Mouse (Mus musculus) thymus, postnatal 10 days (tissue): ENCODE data around the gene Syn3.

Source experiments
- DNase-seq, 2 experiments: peaks; one replicate each; pipeline ENCODE4 v3.0.0; 2021; ENCODE audit warnings: low spot score in 2 of 2

Gene Syn3

GRCm38 (mm10) chr10:86100281-86100851 is 398.3 kb downstream of the Syn3 start:
- DNase-seq: no peak

- DNase-seq: no peak
Measured at GRCm38 (mm10) chr10:86098363-86098762, 400.3 kb downstream of the Syn3 start.

- no peak for DNase-seq
Measured at GRCm38 (mm10) chr10:86093109-86094035, 405.3 kb downstream of the Syn3 start.

GRCm38 (mm10) chr10:86091919-86092318 is 406.8 kb downstream of the Syn3 start:
- peak in 1 of 2 experiments; percentile 46 for DNase-seq

- no peak for DNase-seq
Measured at GRCm38 (mm10) chr10:86079921-86080320, 418.8 kb downstream of the Syn3 start.

- no peak for DNase-seq
Measured at GRCm38 (mm10) chr10:86078761-86079160, 419.9 kb downstream of the Syn3 start.

GRCm38 (mm10) chr10:86077272-86077671 is 421.4 kb downstream of the Syn3 start:
- DNase-seq: no peak

GRCm38 (mm10) chr10:86074971-86075711 is 423.6 kb downstream of the Syn3 start:
- DNase-seq: no peak

- DNase-seq: no peak
Measured at GRCm38 (mm10) chr10:86074134-86074533, 424.6 kb downstream of the Syn3 start.

GRCm38 (mm10) chr10:86070751-86071150 is 427.9 kb downstream of the Syn3 start:
- DNase-seq: no peak

- no peak for DNase-seq
Measured at GRCm38 (mm10) chr10:86069341-86069740, 429.4 kb downstream of the Syn3 start.

GRCm38 (mm10) chr10:86067911-86068310 is 430.8 kb downstream of the Syn3 start:
- DNase-seq: no peak

- DNase-seq: no peak
Measured at GRCm38 (mm10) chr10:86066651-86067050, 432.0 kb downstream of the Syn3 start.

- DNase-seq: no peak
Measured at GRCm38 (mm10) chr10:86065661-86066060, 433.0 kb downstream of the Syn3 start.

- peak in 1 of 2 experiments; percentile 23 for DNase-seq
Measured at GRCm38 (mm10) chr10:86064937-86065336, 433.8 kb downstream of the Syn3 start.

GRCm38 (mm10) chr10:86063018-86063384 is 435.7 kb downstream of the Syn3 start:
- no peak for DNase-seq

GRCm38 (mm10) chr10:86062261-86063017 is 436.3 kb downstream of the Syn3 start:
- DNase-seq: no peak

- no peak for DNase-seq
Measured at GRCm38 (mm10) chr10:86060267-86060666, 438.4 kb downstream of the Syn3 start.

- no peak for DNase-seq
Measured at GRCm38 (mm10) chr10:86057712-86058111, 441.0 kb downstream of the Syn3 start.

GRCm38 (mm10) chr10:86057286-86057685 is 441.4 kb downstream of the Syn3 start:
- DNase-seq: no peak

GRCm38 (mm10) chr10:86056297-86056903 is 442.3 kb downstream of the Syn3 start:
- no peak for DNase-seq
